Mouse (Mus musculus): Measurements from ENCODE around the gene Apoa2.

DNA sequence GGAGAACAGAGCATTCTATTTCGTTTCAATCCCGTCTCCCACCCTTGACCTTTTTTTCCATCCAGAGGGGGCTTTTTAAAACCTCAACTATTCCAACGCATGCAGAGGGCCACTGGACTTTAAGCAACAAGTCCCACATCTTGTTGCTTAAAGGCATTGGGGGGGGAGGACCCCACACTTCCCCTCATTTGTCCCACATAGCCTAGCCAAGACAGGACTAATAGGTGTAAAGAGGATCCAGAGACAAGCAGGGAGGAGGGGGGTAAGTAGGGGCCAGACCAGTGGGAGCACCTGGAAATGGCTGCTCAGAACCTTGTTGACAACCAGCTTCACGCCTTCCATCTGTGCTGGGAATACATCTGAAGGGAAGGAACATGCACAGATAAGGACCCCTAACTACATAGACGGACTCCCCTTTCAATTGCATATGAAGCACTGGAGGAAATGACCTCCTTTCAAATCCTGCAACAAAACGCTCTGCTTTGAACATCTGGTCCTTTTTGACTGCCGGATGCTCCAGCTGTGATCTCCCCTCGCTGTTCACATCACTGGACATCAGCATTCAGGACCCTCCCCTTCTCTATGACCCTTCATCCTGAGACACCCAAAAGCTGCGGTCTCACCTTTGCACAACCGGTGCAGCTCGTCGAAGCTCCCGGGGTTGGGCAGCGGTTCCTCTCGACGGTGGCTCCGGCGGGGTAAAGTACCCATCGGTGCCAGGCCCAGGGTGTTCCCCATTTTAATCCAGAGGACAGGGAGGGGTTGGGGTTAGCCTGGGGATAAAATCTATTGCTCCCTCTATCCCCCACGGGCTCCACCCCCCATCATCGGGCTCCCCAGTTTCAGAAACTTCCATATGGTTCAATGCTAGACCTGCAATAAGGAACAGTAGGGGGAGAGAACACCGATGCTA is 3.3 kb upstream of the Apoa2 start:
- no peak for TF ChIP-seq CTCF (IDR thresholded peaks at IDR 0.05; ENCODE audit: low read depth)
- TF ChIP-seq EP300 (IDR thresholded peaks at IDR 0.05; ENCODE audit: low read depth) = no peak
